Mouse (Mus musculus): ENCODE results near the gene Lefty1.
"Not testable (repeated sequence)": the region's sequence is repeated elsewhere in the genome, so short reads cannot be mapped to it uniquely, and the experiment has no call there.

GRCm38 (mm10) chr1:180936610-180937398 lies 2.0 kb downstream of the Lefty1 start:
- not testable (repeated sequence) for TF ChIP-seq CTCF (IDR thresholded peaks at IDR 0.05; ENCODE audit: extremely low read depth, insufficient read length, insufficient replicate concordance, low read depth, low read length); POLR2A (IDR thresholded peaks at IDR 0.05; ENCODE audit: low read depth, low read length)

Measured in small intestine, adult 2 months (tissue).